In genomic region chr10:80294311-80294710, GRCm38 (mm10) we compare ENCODE assay signal across 11 mouse cellular contexts. TPM values are rescaled to one million over a fixed set of nuclear protein-coding genes. Genes with fewer than 3 reads are reported as not detected.
DNase-seq lines count a peak whose midpoint lies in the region; ATAC-seq and TF ChIP-seq lines count a peak whose summit lies in the region.
"Had no signal": no experiment of that assay in that cellular context is flagged by ENCODE, and none has a peak within 500 bp of the region (broad histone marks: within the 10 kb centered on the region; RNA-seq: fewer than 3 reads in every experiment).

No protein-coding gene starts in this region.

- no peak overlapping the region; the same call in 1 of the 2 replicates for H3K4me2 ChIP-seq in heart, embryonic 13.5 days
- 0 out of 2 replicates have a peak overlapping the region, but pooled peaks have one; percentile 80 for H3K4me2 ChIP-seq in forebrain, embryonic 13.5 days
- peak overlapping the region; percentile 99; the same call in 1 of the 2 replicates for H3K4me2 ChIP-seq in midbrain, embryonic 13.5 days (replicated peaks)

- 0 out of 2 replicates have a peak overlapping the region, but pooled peaks have one; percentile 75 for H3K4me3 ChIP-seq in heart, embryonic 13.5 days
- peak overlapping the region; percentile 83 for H3K4me3 ChIP-seq in ES-Bruce4 (ENCODE audit: low read depth, low read length)
- no peak overlapping the region for H3K4me3 ChIP-seq in forebrain, embryonic 13.5 days
- peak overlapping the region; percentile 97 for H3K4me3 ChIP-seq in midbrain, embryonic 13.5 days (replicated peaks)

- H3K27ac ChIP-seq in heart, embryonic 13.5 days (replicated peaks): no peak overlapping the region
- peak overlapping the region; percentile 48; the same call in 1 of the 2 replicates for H3K27ac ChIP-seq in ES-Bruce4 (ENCODE audit: insufficient read depth, low read length)
- no peak overlapping the region for H3K27ac ChIP-seq in forebrain, embryonic 13.5 days
- 0 out of 2 replicates have a peak overlapping the region, but pooled peaks have one; percentile 39 for H3K27ac ChIP-seq in midbrain, embryonic 13.5 days
- H3K27ac ChIP-seq: left cerebral cortex, adult 2 months had no signal

- TF ChIP-seq POLR2A in ES-Bruce4 (IDR thresholded peaks at IDR 0.05; ENCODE audit: insufficient read depth, low read length): no peak

- DNase-seq in heart, postnatal 36 days: no peak
- no peak for DNase-seq in left cerebral cortex, adult 9 months (ENCODE audit: low spot score in 2 of 2)
- DNase-seq in right cerebral cortex, adult 18-20 months: no peak
- DNase-seq: gastrocnemius, postnatal 14 days had no signal

- TF ChIP-seq EP300 in ES-Bruce4 (IDR thresholded peaks at IDR 0.05; ENCODE audit: insufficient read depth, low read depth, low read length): no peak

- peaks cover 30% of the 10 kb centered on the region for H3K27me3 ChIP-seq in heart, embryonic 13.5 days (replicated peaks)
- no peaks in the 10 kb centered on the region for H3K27me3 ChIP-seq in ES-Bruce4 (ENCODE audit: control insufficient read depth, insufficient read depth, low read length, poor library complexity, severe bottlenecking)
- no peaks in the 10 kb centered on the region for H3K27me3 ChIP-seq in forebrain, embryonic 13.5 days
- H3K27me3 ChIP-seq in midbrain, embryonic 13.5 days: no peaks in the 10 kb centered on the region

- H3K36me3 ChIP-seq in heart, embryonic 13.5 days: peaks cover 22% of the 10 kb centered on the region
- peaks cover 25% of the 10 kb centered on the region for H3K36me3 ChIP-seq in ES-Bruce4 (ENCODE audit: control insufficient read depth, insufficient read depth, low read length, poor library complexity, severe bottlenecking)
- peaks cover 21% of the 10 kb centered on the region for H3K36me3 ChIP-seq in forebrain, embryonic 13.5 days (ENCODE audit: poor library complexity, severe bottlenecking)
- peaks cover 20% of the 10 kb centered on the region for H3K36me3 ChIP-seq in midbrain, embryonic 13.5 days

- WGBS in heart, embryonic 13.5 days: 68% methylated on average over 4 of the region's 4 CpGs
- 79% methylated on average over 4 of the region's 4 CpGs for WGBS in forebrain, embryonic 13.5 days
- 78% methylated on average over 4 of the region's 4 CpGs for WGBS in midbrain, embryonic 13.5 days

- peak overlapping the region; percentile 41; the same call in 1 of the 2 replicates for H3K9ac ChIP-seq in heart, embryonic 13.5 days
- no peak overlapping the region for H3K9ac ChIP-seq in ES-Bruce4 (ENCODE audit: low read depth, poor library complexity, severe bottlenecking)
- H3K9ac ChIP-seq in forebrain, embryonic 13.5 days: peak overlapping the region; percentile 99
- peak overlapping the region; percentile 99; the same call in 1 of the 2 replicates for H3K9ac ChIP-seq in midbrain, embryonic 13.5 days (replicated peaks)

- H3K9me3 ChIP-seq in heart, embryonic 13.5 days: no peaks in the 10 kb centered on the region
- no peaks in the 10 kb centered on the region for H3K9me3 ChIP-seq in ES-Bruce4 (replicated peaks; ENCODE audit: control insufficient read depth, insufficient read depth, low read length, poor library complexity, severe bottlenecking)
- no peaks in the 10 kb centered on the region for H3K9me3 ChIP-seq in forebrain, embryonic 13.5 days (replicated peaks)
- H3K9me3 ChIP-seq in midbrain, embryonic 13.5 days: no peaks in the 10 kb centered on the region

- no peak for TF ChIP-seq CTCF in ES-Bruce4 (IDR thresholded peaks at IDR 0.05; ENCODE audit: low read depth, low read length)

- H3K4me1 ChIP-seq in heart, embryonic 13.5 days: peaks cover 46% of the 10 kb centered on the region
- peaks cover 3% of the 10 kb centered on the region for H3K4me1 ChIP-seq in ES-Bruce4 (ENCODE audit: control insufficient read depth, insufficient read depth, low read length)
- peaks cover 65% of the 10 kb centered on the region for H3K4me1 ChIP-seq in forebrain, embryonic 13.5 days
- peaks cover 61% of the 10 kb centered on the region for H3K4me1 ChIP-seq in midbrain, embryonic 13.5 days (replicated peaks)

- ATAC-seq in heart, embryonic 13.5 days (ENCODE audit: extremely low read depth, insufficient number of reproducible peaks, low FRiP score, low TSS enrichment): no peak
- ATAC-seq in forebrain, embryonic 13.5 days: no peak
- ATAC-seq in midbrain, embryonic 13.5 days: no peak
- ATAC-seq in activated CD4-positive, CD25-positive, alpha-beta regulatory T cell, adult 4 months: no peak

- intact Hi-C loops in heart, postnatal 36 days (cut with DNase I): loop anchor here (2.0 kb wide), 1 partner anchor 26 kb away; the partner anchor contains the start of gene 2310011J03Rik

RNA-seq across cellular contexts. Expression of gene Apc2, which starts 1.5 kb away (rescaled TPM):
- polyA plus RNA-seq in heart, embryonic 13.5 days (2015; fragmentation: Nextera tagmentation; extraction: Ambion mirVana): 0.90 and 0.94 TPM in 2 replicates
- total RNA-seq in heart, postnatal 36 days (2021): 1 to 10 TPM; 2.1 to 3.7 TPM
- 3.2 and 3.8 TPM in 2 replicates for polyA plus RNA-seq in ES-Bruce4 (2011; ENCODE audit: insufficient read depth, insufficient read length, low read depth, missing spikeins)
- 129 and 140 TPM in 2 replicates for polyA plus RNA-seq in forebrain, embryonic 13.5 days (2015; fragmentation: Nextera tagmentation; extraction: Ambion mirVana)
- polyA plus RNA-seq in midbrain, embryonic 13.5 days (2015; fragmentation: Nextera tagmentation; extraction: Ambion mirVana): 182 and 209 TPM in 2 replicates
- polyA plus RNA-seq in activated CD4-positive, CD25-positive, alpha-beta regulatory T cell, adult 4 months (2017; shearing (Covaris generic)): under 1 TPM in 1 of 2 experiments, not detected in 1; 0.82 TPM
- total RNA-seq: megakaryocyte-erythroid progenitor cell, adult 5-6 weeks had no signal

RNA-seq across cellular contexts. Expression of gene Rps15, which starts 2.1 kb away (rescaled TPM):
- 621 and 687 TPM in 2 replicates for polyA plus RNA-seq in heart, embryonic 13.5 days (2015; fragmentation: Nextera tagmentation; extraction: Ambion mirVana)
- 100 to 1,000 TPM; 748 to 777 TPM for total RNA-seq in heart, postnatal 36 days (2021)
- 2,641 and 2,952 TPM in 2 replicates for polyA plus RNA-seq in ES-Bruce4 (2011; ENCODE audit: insufficient read depth, insufficient read length, low read depth, missing spikeins)
- 805 and 828 TPM in 2 replicates for polyA plus RNA-seq in forebrain, embryonic 13.5 days (2015; fragmentation: Nextera tagmentation; extraction: Ambion mirVana)
- 631 and 653 TPM in 2 replicates for polyA plus RNA-seq in midbrain, embryonic 13.5 days (2015; fragmentation: Nextera tagmentation; extraction: Ambion mirVana)
- polyA plus RNA-seq in activated CD4-positive, CD25-positive, alpha-beta regulatory T cell, adult 4 months (2017; shearing (Covaris generic)): 1,000 to 10,000 TPM; 1,256 to 1,612 TPM

RNA-seq across cellular contexts. Expression of gene 2310011J03Rik, which starts 26.0 kb away (rescaled TPM):
- polyA plus RNA-seq in heart, embryonic 13.5 days (2015; fragmentation: Nextera tagmentation; extraction: Ambion mirVana): 36.0 and 36.6 TPM in 2 replicates
- total RNA-seq in heart, postnatal 36 days (2021): 10 to 100 TPM; 13.8 to 15.1 TPM
- 11.6 and 13.2 TPM in 2 replicates for polyA plus RNA-seq in ES-Bruce4 (2011; ENCODE audit: insufficient read depth, insufficient read length, low read depth, missing spikeins)
- 42.7 and 43.3 TPM in 2 replicates for polyA plus RNA-seq in forebrain, embryonic 13.5 days (2015; fragmentation: Nextera tagmentation; extraction: Ambion mirVana)
- polyA plus RNA-seq in midbrain, embryonic 13.5 days (2015; fragmentation: Nextera tagmentation; extraction: Ambion mirVana): 27.8 and 33.4 TPM in 2 replicates
- polyA plus RNA-seq in activated CD4-positive, CD25-positive, alpha-beta regulatory T cell, adult 4 months (2017; shearing (Covaris generic)): 10 to 100 TPM; 44.0 to 54.5 TPM

RNA-seq across cellular contexts. Expression of gene Dazap1, which starts 33.0 kb away (rescaled TPM):
- polyA plus RNA-seq in heart, embryonic 13.5 days (2015; fragmentation: Nextera tagmentation; extraction: Ambion mirVana): 36.4 and 37.9 TPM in 2 replicates
- total RNA-seq in heart, postnatal 36 days (2021): 10 to 100 TPM; 57.7 to 58.5 TPM
- 175 and 192 TPM in 2 replicates for polyA plus RNA-seq in ES-Bruce4 (2011; ENCODE audit: insufficient read depth, insufficient read length, low read depth, missing spikeins)
- polyA plus RNA-seq in forebrain, embryonic 13.5 days (2015; fragmentation: Nextera tagmentation; extraction: Ambion mirVana): 61.7 and 64.9 TPM in 2 replicates
- polyA plus RNA-seq in midbrain, embryonic 13.5 days (2015; fragmentation: Nextera tagmentation; extraction: Ambion mirVana): 62.9 and 66.1 TPM in 2 replicates
- polyA plus RNA-seq in activated CD4-positive, CD25-positive, alpha-beta regulatory T cell, adult 4 months (2017; shearing (Covaris generic)): 10 to 100 TPM; 15.4 to 19.6 TPM

RNA-seq across cellular contexts. Expression of gene Gamt, which starts 33.5 kb away (rescaled TPM):
- polyA plus RNA-seq in heart, embryonic 13.5 days (2015; fragmentation: Nextera tagmentation; extraction: Ambion mirVana): 53.3 and 62.1 TPM in 2 replicates
- 10 to 100 TPM in 1 of 2 experiments, 1 to 10 TPM in 1; 8.9 to 12.0 TPM for total RNA-seq in heart, postnatal 36 days (2021)
- 0.68 and 0.82 TPM in 2 replicates for polyA plus RNA-seq in ES-Bruce4 (2011; ENCODE audit: insufficient read depth, insufficient read length, low read depth, missing spikeins)
- polyA plus RNA-seq in forebrain, embryonic 13.5 days (2015; fragmentation: Nextera tagmentation; extraction: Ambion mirVana): 18.2 and 18.3 TPM in 2 replicates
- polyA plus RNA-seq in midbrain, embryonic 13.5 days (2015; fragmentation: Nextera tagmentation; extraction: Ambion mirVana): 20.9 and 22.3 TPM in 2 replicates
- under 1 TPM in 1 of 2 experiments, not detected in 1; 0.34 TPM for polyA plus RNA-seq in activated CD4-positive, CD25-positive, alpha-beta regulatory T cell, adult 4 months (2017; shearing (Covaris generic))

Comparison
In these comparisons a context has a peak if more than half of its experiments do, and no peak if none do; other contexts are left out.
1. H3K27ac ChIP-seq: peak in ES-Bruce4 (single experiment) and midbrain, embryonic 13.5 days (single experiment); none in heart, embryonic 13.5 days (single experiment) and forebrain, embryonic 13.5 days (single experiment).
2. RNA of gene Apc2, which starts 1.5 kb away (polyA plus RNA-seq): 182 to 209 TPM in midbrain, embryonic 13.5 days and 129 to 140 TPM in forebrain, embryonic 13.5 days; 3.2 to 3.8 TPM in ES-Bruce4, 0.90 to 0.94 TPM in heart, embryonic 13.5 days and 0.82 TPM in activated CD4-positive, CD25-positive, alpha-beta regulatory T cell, adult 4 months; every median in the first group is over 10 times any median in the second.